Mouse (Mus musculus): ENCODE results near the gene F2rl2. TPM values are rescaled to one million over a fixed set of nuclear protein-coding genes. Genes with fewer than 3 reads are reported as not detected.
A peak's percentile ranks its signal among the peaks of the same experiment; 100 is the strongest.

Gene F2rl2
- polyA plus RNA-seq (2015; fragmentation: Nextera tagmentation; extraction: Ambion mirVana), result 10.7 and 13.0 TPM in 2 replicates

DNA sequence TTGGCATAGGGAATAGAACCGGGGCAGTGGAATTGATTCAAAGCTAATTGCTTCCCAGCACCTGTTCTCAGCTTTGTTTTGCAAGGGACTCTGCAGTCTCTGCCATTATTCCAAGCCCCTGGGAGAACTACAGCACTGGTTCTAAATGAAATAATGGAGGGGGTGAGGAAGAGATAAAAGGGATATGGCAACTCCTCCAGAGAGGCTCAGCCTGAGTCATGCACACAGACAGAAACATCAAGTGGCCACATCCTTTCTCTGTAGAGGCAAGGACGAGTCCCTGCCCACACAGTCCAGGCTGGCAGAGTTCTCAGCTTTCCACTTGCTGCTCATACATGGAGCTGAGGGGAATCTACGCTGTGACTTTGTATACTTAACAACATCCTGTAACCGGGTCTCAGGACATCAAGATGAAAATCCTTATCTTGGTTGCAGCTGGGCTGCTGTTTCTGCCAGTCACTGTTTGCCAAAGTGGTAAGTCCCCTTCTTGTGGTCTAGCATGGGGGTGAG, at the start of gene F2rl2:
Gene F2rl2, plus strand, starts transcription at position 200 of the 510 bp plus-strand sequence.
- Histone ChIP-seq H3K9me3 (ENCODE audit: low read length) (no peaks in the 10 kb centered on the region), H3K27me3 (ENCODE audit: insufficient read depth, low read length) (no peaks in the 10 kb centered on the region), H3K36me3 (replicated peaks; ENCODE audit: insufficient read depth, low read length) (peaks cover 10% of the 10 kb centered on the region), H3K4me2 (ENCODE audit: low read depth, low read length) (0 out of 2 replicates have a peak within 1 kb of the TSS, but pooled peaks have one; percentile 10), H3K4me1 (ENCODE audit: insufficient read depth) (peaks cover 6% of the 10 kb centered on the region; the same call in 1 of the 2 replicates), H3K4me3 (ENCODE audit: low read depth, low read length) (no peak within 1 kb of the TSS), H3K27ac (ENCODE audit: low read depth) (no peak within 1 kb of the TSS; the same call in 1 of the 2 replicates), H3K9ac (replicated peaks) (0 out of 2 replicates have a peak within 1 kb of the TSS, but pooled peaks have one; percentile 16)
- WGBS (ENCODE audit: insufficient replicate concordance), result 46% methylated on average over 4 of the region's 4 CpGs
- DNase-seq, result no peak
- peak; percentile 44; the same call in 1 of the 2 replicates for ATAC-seq
- TF ChIP-seq CTCF (IDR thresholded peaks at IDR 0.05; ENCODE audit: low read depth), result no peak
- TF ChIP-seq EP300 (IDR thresholded peaks at IDR 0.05; ENCODE audit: low read depth), result no peak

DNA sequence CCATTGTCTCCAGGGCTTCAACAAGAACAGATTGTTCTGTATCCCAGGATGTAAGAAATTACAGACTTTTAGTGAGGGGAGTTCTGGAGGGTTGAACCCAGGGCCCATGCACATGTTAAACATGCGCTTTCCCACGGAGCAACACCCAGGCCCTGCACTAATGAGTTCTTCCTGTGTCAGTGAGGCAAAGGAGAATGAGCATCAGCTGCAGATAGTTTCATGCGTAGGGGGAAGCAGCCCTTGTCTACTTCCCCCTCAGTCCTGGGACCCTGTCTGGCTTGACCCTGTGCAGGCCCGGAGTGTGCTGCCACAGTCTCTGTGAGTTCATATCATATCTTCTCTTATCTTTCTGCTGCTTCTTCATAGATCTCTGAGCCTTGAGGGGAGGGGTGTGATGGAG, 49.4 kb upstream of the F2rl2 start:
- Histone ChIP-seq H3K4me3 (ENCODE audit: low read depth, low read length) (no peak overlapping the region), H3K9me3 (ENCODE audit: low read length) (no peaks in the 10 kb centered on the region), H3K9ac (replicated peaks) (no peak overlapping the region), H3K27me3 (ENCODE audit: insufficient read depth, low read length) (no peaks in the 10 kb centered on the region), H3K36me3 (replicated peaks; ENCODE audit: insufficient read depth, low read length) (peaks cover 53% of the 10 kb centered on the region), H3K27ac (ENCODE audit: low read depth) (peak overlapping the region; percentile 34; the same call in 1 of the 2 replicates), H3K4me2 (ENCODE audit: low read depth, low read length) (no peak overlapping the region), H3K4me1 (ENCODE audit: insufficient read depth) (0 out of 2 replicates have a peak, but pooled peaks cover 4% of the 10 kb centered on the region)
- WGBS (ENCODE audit: insufficient replicate concordance), result 58% methylated on average over 4 of the region's 4 CpGs
- ATAC-seq (no peak), DNase-seq (no peak)
- no peak for TF ChIP-seq CTCF (IDR thresholded peaks at IDR 0.05; ENCODE audit: low read depth)
- 0 out of 2 replicates have a peak, but pooled peaks have one; percentile 6 for TF ChIP-seq EP300 (IDR thresholded peaks at IDR 0.05; ENCODE audit: low read depth)

DNA sequence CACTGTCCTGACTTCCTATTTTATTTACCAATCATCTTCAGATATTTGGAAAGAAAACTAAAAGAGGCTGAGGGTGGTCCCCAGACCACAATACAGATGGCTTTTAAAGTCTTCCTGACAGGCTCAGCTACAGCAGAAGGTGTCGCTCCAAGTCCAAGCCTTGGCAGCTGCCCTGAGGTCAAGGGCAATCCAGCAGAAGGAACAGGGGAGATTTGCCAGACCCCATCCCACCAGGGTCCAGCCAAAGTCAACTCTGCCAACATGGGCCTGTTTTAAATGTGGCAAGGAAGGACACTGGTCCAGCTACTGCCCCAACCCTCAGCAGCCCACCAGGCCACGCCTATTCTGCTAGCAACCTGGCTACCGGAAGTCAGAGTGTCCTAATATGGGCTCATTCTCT, 46.7 kb upstream of the F2rl2 start:
- Histone ChIP-seq H3K9ac (replicated peaks) (no peak overlapping the region), H3K27me3 (ENCODE audit: insufficient read depth, low read length) (no peaks in the 10 kb centered on the region), H3K4me3 (ENCODE audit: low read depth, low read length) (no peak overlapping the region), H3K4me2 (ENCODE audit: low read depth, low read length) (no peak overlapping the region), H3K36me3 (replicated peaks; ENCODE audit: insufficient read depth, low read length) (peaks cover 55% of the 10 kb centered on the region), H3K9me3 (ENCODE audit: low read length) (no peaks in the 10 kb centered on the region), H3K4me1 (ENCODE audit: insufficient read depth) (0 out of 2 replicates have a peak, but pooled peaks cover 15% of the 10 kb centered on the region), H3K27ac (ENCODE audit: low read depth) (no peak overlapping the region)
- ATAC-seq (no peak), DNase-seq (no peak)
- WGBS (ENCODE audit: insufficient replicate concordance), result 95% methylated on average over 3 of the region's 3 CpGs
- TF ChIP-seq EP300 (IDR thresholded peaks at IDR 0.05; ENCODE audit: low read depth) (no peak), CTCF (IDR thresholded peaks at IDR 0.05; ENCODE audit: low read depth) (no peak)

DNA sequence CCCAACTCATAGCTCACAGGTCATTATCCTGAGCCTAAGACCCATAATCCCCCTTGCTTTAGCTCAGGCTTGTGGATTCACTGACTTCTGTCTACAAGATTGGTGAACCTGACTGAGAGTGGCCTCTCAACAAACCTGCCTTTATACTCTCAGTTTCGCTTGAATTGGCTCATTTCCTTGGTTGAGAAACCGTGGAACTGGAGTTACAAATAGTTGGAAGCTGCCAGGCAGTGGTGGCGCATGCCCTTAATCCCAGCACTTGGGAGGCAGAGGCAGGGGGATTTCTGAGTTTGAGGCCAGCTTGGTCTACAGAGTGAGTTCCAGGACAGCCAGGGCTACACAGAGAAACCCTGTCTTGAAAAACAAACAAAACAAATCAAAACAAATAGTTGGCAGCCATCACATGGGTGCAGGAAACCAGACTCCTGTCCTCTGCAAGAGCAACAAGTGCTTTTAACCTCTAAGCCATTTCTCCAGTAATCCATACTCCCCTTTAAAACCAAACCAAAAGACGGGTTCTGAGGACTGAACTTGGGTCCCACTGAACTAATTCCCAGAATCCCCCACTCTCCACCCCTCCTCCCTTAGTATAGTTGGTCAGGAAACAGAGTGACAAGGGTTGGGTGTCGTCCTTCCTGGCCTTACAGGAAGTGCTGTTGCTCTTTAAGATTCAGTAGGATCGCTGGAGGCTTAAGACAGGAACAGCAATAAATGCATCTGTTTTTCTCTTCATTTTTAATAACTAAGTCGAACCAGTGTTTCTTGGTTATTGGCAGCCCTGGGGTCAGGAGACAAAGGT, 44.6 kb upstream of the F2rl2 start:
- Histone ChIP-seq H3K36me3 (replicated peaks; ENCODE audit: insufficient read depth, low read length) (peaks cover 50% of the 10 kb centered on the region), H3K9ac (replicated peaks) (no peak overlapping the region), H3K27me3 (ENCODE audit: insufficient read depth, low read length) (no peaks in the 10 kb centered on the region), H3K4me2 (ENCODE audit: low read depth, low read length) (no peak overlapping the region), H3K27ac (ENCODE audit: low read depth) (peak overlapping the region; percentile 12; the same call in 1 of the 2 replicates), H3K4me1 (ENCODE audit: insufficient read depth) (0 out of 2 replicates have a peak, but pooled peaks cover 15% of the 10 kb centered on the region), H3K9me3 (ENCODE audit: low read length) (no peaks in the 10 kb centered on the region), H3K4me3 (ENCODE audit: low read depth, low read length) (no peak overlapping the region)
- WGBS (ENCODE audit: insufficient replicate concordance), result 59% methylated on average over 7 of the region's 7 CpGs
- no peak for TF ChIP-seq CTCF (IDR thresholded peaks at IDR 0.05; ENCODE audit: low read depth)
- no peak for TF ChIP-seq EP300 (IDR thresholded peaks at IDR 0.05; ENCODE audit: low read depth)
- ATAC-seq (no peak), DNase-seq (no peak)

DNA sequence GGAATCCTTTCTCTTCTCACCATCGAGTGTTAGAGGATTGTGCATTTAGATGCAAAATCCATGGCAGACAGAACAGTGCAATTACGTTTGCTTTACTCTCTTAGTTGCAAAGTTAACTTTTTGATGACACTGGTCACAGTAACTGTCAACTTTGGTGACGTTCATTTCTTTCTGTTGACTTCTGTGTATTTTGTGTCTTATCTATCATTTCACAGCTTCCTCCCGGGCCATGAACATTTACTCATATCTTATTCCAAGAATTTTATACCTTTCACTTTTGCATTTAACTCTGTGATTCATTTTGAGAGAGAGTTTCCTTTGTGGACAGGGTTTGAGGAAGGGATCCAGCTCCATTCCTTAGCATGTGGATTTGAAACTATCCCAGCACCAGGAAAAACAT, 43.0 kb upstream of the F2rl2 start:
- H3K4me2 ChIP-seq (ENCODE audit: low read depth, low read length), result no peak overlapping the region
- no peak overlapping the region; the same call in 1 of the 2 replicates for H3K27ac ChIP-seq (ENCODE audit: low read depth)
- H3K9me3 ChIP-seq (ENCODE audit: low read length), result no peaks in the 10 kb centered on the region
- TF ChIP-seq CTCF (IDR thresholded peaks at IDR 0.05; ENCODE audit: low read depth), result no peak
- TF ChIP-seq EP300 (IDR thresholded peaks at IDR 0.05; ENCODE audit: low read depth), result peak; percentile 62; the same call in 1 of the 2 replicates
- H3K9ac ChIP-seq (replicated peaks), result no peak overlapping the region
- 0 out of 2 replicates have a peak, but pooled peaks cover 15% of the 10 kb centered on the region for H3K4me1 ChIP-seq (ENCODE audit: insufficient read depth)
- peaks cover 54% of the 10 kb centered on the region for H3K36me3 ChIP-seq (replicated peaks; ENCODE audit: insufficient read depth, low read length)
- no peak for ATAC-seq
- no peak for DNase-seq
- 51% methylated on average over 4 of the region's 4 CpGs for WGBS (ENCODE audit: insufficient replicate concordance)
- H3K4me3 ChIP-seq (ENCODE audit: low read depth, low read length), result no peak overlapping the region
- H3K27me3 ChIP-seq (ENCODE audit: insufficient read depth, low read length), result no peaks in the 10 kb centered on the region

DNA sequence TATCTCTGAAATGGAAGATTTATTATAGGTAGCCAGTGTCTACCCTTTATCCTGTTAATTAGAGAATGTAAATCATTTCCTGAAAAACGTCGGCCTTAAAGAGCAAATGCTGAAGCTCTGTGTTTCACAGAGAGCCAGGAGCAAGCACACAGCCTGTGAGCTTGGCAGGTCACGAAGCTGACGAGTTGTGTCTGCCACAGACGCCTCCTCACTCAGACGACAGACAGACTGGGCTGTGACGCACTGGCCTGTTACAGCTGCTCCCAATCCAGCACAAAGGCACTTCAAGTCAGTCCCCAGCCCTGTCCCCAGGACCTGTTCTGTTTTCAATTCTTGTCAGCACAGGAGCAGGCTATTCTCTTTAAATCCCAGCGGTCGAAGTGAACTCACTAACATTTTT, 41.4 kb upstream of the F2rl2 start:
- TF ChIP-seq CTCF (IDR thresholded peaks at IDR 0.05; ENCODE audit: low read depth) (no peak), EP300 (IDR thresholded peaks at IDR 0.05; ENCODE audit: low read depth) (no peak)
- H3K9ac ChIP-seq (replicated peaks), result no peak overlapping the region
- no peaks in the 10 kb centered on the region for H3K9me3 ChIP-seq (ENCODE audit: low read length)
- peaks cover 60% of the 10 kb centered on the region for H3K36me3 ChIP-seq (replicated peaks; ENCODE audit: insufficient read depth, low read length)
- H3K4me3 ChIP-seq (ENCODE audit: low read depth, low read length), result no peak overlapping the region
- ATAC-seq (no peak), DNase-seq (no peak)
- no peaks in the 10 kb centered on the region for H3K27me3 ChIP-seq (ENCODE audit: insufficient read depth, low read length)
- H3K4me2 ChIP-seq (ENCODE audit: low read depth, low read length), result no peak overlapping the region
- 62% methylated on average over 9 of the region's 9 CpGs for WGBS (ENCODE audit: insufficient replicate concordance)
- H3K4me1 ChIP-seq (ENCODE audit: insufficient read depth), result 0 out of 2 replicates have a peak, but pooled peaks cover 15% of the 10 kb centered on the region
- H3K27ac ChIP-seq (ENCODE audit: low read depth), result no peak overlapping the region

All from liver, postnatal 0 days (tissue).